Mouse (Mus musculus): ENCODE measurements around the gene Ptpre.
A peak's percentile ranks its signal among the peaks of the same experiment; 100 is the strongest.

- TF ChIP-seq CTCF (conservative IDR thresholded peaks at IDR 0.05; ENCODE audit: low read length) (peak; percentile 72), POU5F1 (IDR thresholded peaks at IDR 0.05; ENCODE audit: borderline replicate concordance, low read length) (no peak)
Observed at GRCm38 (mm10) chr7:135668852-135669739, 131.8 kb downstream of the Ptpre start.

Measured in E14TG2a.4 (cell line).